Mouse (Mus musculus): ENCODE results near the gene Sdr9c7.
"Not testable (repeated sequence)": the region's sequence is repeated elsewhere in the genome, so short reads cannot be mapped to it uniquely, and the experiment has no call there.

Sdr9c7 gene

DNA sequence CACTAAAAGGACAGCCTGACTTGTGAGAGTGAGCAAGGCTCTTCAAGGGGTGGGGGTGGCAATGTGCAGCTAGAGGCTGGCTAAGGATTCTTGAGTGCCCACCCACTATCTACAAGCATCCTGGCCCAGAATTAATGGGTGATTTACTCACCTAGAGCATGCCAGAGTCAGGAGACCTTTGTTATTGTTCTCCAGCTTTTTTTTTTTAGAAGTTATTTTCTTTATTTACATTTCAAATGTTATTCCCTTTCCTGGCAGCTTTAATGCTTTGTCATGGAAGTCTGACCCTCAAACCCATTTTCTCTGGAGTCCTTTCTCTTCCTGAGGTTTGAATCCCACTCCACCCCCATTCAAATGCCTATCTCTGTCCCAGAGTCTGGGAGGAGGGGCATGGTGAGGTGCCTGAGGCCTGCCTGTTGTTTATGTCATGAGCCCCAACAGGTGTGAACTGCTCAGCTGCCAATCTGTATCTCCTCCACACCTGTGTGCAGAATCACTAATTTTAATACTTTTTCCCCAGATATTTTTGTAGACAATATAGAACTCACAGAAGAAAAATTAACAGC lies 9.2 kb downstream of the Sdr9c7 start:
- DNase-seq (ENCODE audit: low spot score) = no peak

DNA sequence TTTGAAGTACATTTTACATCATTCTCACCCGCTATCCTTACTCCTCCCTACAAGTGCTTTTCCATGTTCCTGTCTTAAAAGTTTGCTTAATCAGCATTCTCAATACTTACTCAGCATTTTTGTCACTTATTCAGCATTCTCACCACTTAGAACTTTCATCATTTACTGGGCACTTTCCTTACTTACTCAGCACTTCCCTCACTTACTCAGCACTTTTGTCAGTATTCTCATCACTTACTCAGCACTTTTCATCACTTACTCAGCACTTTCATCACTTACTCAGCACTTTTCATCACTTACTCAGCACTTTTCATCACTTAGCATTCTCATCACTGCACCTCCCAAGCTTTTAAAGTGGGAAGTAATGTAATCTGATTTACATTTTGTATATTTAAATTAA lies 17.3 kb downstream of the Sdr9c7 start:
- no peak for DNase-seq (ENCODE audit: low spot score)

DNA sequence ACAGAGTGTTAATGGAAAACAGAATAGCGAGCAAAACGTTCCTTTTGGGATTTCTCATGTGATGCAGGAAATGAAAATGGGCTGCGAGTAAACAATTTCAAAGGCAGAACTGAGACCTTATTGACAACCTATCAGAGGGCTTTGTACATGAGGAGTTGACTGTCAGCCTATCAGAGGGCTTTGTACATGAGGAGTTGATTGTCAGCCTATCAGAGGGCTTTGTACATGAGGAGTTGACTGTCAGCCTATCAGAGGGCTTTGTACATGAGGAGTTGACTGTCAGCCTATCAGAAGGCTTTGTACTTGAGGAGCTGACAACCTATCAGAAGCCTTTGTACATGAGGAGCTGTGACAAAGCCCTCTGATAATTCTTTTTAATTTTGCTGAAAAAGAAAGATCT lies 18.9 kb downstream of the Sdr9c7 start:
- DNase-seq (ENCODE audit: low spot score) = not testable (repeated sequence)

DNA sequence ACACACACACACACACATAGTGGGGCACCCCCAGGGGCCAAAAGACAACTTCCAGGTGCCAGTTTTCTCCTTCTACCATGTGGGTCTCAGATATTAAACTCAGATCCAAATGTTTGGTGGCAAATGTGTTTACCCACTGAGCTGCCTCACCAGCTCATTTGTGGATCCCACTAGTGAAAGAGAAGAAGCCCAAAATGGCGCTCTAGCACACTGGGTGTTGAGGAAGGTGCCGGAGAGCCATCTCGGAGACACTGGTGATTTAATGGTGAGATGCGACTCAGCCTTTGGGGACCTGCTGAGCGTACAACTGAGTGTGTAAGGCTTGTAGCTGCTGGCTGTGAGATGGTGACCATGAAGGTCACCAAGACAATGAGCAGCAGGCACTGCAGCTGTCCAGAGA lies 19.3 kb downstream of the Sdr9c7 start:
- DNase-seq (ENCODE audit: low spot score) = no peak

DNA sequence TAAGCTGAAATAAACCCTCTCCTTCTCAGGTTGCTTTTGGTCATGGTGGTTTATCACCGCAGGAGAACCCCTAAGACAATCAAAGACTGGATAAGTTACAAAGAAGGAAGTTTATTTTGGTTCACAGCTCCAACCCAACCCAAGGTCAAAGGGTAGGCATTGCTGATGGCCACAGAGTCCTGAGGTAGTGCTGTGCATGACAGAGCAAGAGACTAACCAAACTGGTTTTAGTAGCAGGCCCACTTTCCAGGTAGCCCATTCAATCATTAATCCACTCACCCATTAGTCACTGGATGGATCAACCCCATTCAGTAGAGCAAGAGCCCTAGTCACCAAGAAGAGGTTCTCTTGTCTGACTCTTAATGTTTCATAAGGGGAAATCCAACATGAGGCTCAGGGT lies 23.9 kb downstream of the Sdr9c7 start:
- DNase-seq (ENCODE audit: low spot score) = peak; percentile 12

DNA sequence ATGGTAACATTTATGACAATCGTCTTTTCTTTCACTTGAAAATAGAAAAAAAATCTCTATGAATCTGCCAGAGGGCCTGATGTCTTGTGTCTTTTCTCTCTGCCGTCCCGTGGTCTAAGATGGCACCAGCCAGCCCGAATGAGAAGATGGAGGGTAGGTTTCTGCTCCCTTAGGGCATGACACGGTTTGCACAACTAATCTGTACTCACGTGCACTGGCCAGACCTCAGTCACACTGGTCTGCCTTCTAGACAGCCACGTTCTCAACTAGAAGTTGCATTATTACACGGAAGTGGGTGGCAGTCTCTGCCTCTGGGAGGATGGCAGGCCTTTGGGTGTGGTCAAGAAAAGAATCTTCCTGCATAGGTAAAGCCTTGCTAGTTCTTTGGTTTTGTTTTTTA lies 24.7 kb downstream of the Sdr9c7 start:
- DNase-seq (ENCODE audit: low spot score) = no peak

DNA sequence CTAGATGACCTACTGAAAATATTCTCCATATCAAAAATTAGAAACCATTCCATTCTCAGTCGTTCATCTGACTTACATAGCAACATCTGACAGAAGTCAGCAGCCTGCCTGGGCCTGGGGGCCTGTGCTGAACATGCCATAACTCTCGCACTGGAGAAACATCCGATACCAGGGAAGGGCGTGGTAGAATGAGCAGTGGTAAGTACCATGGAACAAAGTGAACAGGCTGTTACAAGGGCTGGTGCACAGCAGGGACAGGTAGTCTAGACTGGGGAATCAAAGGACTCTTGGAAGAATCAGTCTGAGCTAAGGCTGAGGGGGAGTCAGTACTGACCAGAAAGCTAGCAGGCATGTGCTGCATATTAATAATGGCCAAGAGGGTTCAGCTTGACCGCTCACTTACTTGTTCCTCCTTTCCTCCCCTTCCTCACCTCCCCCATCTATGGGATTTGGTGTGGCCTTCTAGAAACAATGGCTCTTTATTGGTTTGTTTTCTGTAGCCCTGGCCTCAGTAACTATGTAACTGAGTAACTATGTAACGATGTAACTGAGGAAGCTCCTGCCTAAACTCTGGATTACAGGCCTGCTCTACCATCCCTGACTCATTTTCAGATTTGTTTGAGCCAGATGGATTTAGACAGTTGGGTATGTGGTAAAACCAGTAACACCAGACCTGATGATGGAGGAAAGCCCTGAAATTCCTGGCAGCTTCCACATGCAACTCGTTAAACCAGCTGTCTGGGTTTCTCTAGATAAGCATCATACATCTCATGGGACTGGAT lies 26.5 kb downstream of the Sdr9c7 start:
- no peak for DNase-seq (ENCODE audit: low spot score)

DNA sequence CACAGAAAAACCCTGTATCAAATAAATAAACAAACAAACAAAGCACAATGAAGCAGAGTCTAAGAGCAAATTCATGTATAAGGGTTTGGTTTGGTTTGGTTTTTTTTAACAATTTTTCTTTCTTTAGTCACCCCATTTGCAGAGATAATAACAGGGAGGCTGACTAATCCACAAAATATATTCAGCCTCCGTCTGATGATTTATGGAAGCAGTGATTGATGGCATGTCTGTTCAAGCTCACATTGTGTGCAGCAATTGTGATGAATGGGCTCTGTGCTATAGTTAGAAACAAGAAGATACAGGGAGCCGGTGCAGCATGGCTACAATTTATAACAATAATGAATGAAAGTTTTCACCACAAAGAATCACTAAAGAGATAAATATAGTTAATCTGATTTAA lies 29.4 kb downstream of the Sdr9c7 start:
- no peak for DNase-seq (ENCODE audit: low spot score)

DNA sequence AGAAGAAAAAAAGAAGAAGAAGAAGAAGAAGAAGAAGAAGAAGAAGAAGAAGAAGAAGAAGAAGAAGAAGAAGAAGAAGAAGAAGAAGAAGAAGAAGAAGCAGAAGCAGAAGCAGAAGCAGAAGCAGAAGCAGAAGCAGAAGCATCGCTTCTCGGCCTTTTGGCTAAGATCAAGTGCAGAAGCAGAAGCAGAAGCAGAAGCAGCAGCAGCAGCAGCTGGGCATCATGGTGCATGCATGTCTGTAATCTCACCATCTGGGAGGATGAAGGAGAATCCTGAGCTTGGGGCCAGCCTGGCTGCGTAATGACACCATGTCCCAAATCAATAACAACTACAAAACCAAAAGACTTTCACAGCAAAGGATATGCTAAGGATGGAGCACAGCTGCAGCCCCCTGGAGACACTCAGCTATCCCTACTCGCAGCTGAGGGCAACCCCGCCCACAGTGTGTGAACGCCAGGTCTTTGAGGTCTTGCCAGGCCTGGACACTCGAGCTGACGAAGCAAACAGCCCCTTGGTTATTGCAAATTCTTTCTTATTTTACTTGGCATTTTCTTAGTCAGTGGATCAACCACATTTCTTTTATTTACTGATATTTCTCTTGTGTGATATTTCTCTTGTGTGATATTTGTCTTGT lies 34.1 kb downstream of the Sdr9c7 start:
- no peak for DNase-seq (ENCODE audit: low spot score)

DNA sequence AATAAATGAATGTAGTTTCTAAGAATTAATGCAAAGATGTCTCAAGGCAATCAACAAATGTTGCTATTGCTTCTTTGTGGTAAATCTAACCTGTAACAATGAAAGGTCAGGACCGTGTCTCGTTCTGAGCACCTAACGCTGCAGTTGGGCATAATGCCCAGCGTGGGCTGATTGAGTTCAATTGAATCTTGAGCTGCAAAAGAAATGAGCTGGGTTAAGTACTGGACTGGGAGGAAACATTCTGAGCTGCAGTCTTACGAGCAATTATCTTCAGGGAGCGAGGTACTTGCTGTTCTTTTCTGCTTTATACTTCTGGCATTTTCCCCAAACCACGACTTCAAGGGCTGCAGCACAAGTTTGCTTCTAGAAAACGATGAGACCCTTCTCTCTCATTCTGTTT lies 38.0 kb downstream of the Sdr9c7 start:
- no peak for DNase-seq (ENCODE audit: low spot score)

DNA sequence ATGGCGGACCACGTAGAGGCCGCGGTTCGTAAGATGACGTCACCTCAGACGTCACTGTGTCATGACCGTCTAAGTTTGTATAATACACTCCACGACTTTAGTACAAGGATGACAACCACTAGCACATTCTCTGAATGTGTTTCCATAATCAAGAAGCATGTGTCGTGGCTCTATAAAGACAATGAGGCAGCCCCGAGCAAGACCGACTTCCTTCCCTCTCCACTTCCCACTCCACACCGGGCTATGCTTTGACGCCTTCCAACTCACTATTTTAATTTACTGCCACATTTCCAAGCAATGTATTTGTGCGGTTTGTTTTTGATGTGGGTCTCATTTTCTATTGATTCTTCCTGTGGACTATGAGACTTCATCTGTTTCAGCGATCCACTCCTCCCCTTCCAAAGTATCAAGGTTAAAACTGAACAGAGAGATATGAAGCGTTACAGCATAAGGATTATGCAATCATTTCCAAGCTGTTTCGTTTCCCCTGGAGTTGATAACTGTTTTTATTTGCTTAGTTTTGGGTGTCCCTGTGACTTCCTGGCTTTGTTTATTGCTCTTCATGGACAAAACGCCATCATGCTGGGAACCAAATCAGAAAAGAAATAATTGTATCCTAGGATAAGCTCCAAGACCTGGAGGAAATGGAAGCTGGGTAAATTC lies 38.6 kb downstream of the Sdr9c7 start:
- DNase-seq (ENCODE audit: low spot score) = peak; percentile 10

DNA sequence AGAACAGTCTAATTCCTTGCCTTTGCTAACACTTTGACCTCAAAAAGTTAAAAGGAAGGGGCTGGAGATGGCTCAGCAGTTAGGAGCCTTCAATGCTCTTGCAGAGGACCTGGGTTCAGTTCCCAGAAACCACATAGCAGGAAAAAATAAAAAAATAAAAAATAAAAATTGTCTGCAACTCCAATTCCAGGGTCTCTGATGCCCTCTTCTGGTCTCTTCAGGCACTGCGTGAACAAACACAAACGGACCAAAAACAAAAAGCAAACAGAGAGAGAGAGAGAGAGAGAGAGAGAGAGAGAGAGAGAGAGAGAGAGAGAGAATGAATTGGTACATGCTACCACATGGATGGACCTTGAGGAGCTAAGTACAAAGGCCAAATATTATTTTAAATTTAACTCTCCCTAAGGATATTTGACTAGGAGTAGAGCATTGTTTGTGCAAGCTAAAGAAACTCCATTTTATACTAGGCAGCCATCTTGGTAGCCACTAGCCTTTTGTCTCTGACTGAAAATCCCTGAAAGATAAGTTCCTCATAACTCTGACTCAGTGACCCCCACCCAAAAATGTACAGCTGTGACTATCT lies 39.2 kb downstream of the Sdr9c7 start:
- DNase-seq (ENCODE audit: low spot score) = peak; percentile 60

DNA sequence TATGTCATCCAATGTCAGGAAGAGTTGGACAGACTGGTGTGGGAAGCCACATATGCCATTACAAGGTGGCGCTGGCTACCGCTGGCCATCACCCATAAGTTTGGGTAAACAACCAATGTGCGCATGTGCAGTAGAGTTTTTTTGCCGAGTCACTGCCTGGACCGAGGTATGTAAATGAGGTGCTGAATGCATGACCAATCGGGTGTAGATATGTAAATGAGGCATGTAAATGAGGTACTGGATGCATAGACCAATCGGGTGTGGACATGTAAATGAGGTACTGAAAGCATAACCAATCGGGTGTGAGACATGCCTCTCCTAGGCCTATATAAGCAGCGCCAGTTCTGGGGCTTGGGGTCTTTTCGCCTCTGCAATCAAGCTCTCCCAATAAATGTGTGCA lies 41.3 kb downstream of the Sdr9c7 start:
- DNase-seq (ENCODE audit: low spot score) = not testable (repeated sequence)

DNA sequence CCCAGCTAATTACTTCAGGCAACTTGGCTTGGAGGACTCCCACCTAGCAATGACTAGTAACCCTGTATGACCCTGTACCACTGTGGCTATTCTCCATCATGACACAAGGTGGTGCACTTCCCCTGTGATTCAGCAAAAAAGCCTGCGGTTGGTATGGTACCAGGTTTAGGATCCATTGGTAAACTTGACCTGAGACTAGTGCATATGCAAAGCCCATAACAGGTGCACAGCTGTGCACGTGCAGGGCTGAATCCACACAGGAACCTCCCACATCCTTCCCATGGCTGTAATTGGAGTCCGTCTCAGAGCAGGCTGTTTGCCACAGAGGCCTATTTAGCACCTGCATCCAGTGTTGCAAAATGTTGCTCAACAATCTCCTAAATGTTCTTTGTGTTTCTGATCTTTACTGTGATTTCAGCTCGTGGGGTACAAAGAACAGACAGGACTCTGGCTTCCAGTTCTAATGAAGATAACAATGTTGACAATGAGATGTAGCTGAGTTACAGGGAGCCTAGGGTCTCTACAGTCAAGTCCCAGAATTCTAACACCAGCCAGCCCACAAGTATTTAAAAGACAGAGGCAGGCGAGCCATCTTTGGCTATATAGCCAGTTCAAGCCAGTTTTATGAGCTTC lies 47.2 kb downstream of the Sdr9c7 start:
- peak; percentile 61 for DNase-seq (ENCODE audit: low spot score)

DNA sequence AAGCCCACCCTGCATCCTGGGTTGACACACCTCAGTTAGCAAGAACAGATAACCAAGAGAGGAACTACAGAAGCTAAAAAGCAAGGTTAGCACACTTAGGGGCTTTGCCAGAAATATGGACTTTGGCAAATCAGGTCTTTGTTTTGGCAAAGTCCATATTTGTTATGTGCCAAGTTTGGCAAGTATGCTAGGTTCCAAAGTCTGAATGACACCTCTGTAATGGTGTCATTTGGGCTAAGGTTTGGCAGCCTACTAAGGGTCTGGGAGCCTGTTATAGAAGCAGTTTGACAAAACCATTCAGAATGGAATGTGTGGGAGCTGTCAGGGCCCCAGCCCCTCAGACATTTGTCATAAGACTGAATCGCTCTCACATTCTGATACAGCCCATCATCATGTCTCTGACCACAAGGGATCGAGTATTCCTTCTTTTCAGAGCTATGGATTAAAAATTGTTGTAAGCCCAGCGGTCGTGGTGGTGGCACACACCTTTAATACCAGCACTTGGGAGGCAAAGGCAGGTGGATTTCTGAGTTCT lies 51.3 kb downstream of the Sdr9c7 start:
- DNase-seq (ENCODE audit: low spot score) = no peak

DNA sequence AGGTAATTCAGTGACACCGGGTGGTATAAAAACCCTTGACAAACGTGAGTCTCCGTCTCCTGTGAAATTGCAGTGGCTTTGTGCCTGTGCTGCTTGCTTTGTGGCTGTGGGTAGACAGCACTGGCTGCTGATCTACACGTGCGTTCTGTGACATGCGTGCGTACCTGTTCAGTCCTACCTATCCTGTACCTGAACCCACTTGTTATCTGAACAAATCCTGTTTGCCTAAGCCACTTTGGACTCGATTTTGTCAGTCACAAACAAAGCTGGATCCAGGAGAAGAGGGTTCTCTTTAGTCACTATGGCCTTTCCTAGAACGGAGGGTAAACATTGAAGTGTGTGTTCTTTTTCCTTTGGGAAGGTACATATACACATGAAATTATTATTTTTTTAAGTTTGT lies 53.1 kb downstream of the Sdr9c7 start:
- no peak for DNase-seq (ENCODE audit: low spot score)

DNA sequence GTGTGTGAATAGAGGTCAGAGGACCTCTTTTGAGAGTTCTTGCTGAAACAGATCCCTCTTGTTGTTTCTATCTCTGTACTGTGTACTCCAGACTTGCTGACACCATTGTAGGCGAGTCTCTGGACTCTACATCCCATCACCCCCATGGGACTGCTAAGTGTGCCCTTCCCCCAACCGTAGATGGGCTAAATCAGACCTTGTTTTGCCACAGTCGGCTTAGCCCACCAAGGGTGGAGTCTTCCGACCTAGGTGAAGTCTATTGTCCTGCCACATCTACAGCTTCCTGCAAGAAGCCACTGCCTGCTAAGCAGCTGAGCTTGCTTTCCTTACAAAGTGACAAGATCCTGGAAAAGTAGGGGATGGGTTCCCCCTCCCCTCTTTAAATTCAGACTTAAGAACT lies 53.5 kb downstream of the Sdr9c7 start:
- no peak for DNase-seq (ENCODE audit: low spot score)

DNA sequence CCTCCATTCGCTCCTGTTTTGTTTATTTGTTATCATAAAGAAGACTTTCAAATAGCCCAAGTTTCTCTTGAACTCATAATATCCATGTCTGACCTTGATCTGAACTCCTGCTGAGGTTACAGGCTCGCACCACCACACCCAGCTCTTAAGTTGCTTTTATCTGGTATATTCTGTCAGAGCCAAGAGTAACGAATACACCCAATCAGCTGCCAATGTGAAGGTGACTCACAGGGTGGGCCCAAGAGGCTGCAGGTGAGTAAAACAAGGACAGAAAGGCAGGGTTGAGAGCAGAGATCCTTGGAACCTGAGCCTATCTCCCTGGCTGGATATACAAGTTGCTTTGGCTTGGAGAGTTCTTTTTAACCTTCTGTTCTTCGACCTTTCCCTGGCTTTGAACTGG lies 56.7 kb downstream of the Sdr9c7 start:
- no peak for DNase-seq (ENCODE audit: low spot score)

DNA sequence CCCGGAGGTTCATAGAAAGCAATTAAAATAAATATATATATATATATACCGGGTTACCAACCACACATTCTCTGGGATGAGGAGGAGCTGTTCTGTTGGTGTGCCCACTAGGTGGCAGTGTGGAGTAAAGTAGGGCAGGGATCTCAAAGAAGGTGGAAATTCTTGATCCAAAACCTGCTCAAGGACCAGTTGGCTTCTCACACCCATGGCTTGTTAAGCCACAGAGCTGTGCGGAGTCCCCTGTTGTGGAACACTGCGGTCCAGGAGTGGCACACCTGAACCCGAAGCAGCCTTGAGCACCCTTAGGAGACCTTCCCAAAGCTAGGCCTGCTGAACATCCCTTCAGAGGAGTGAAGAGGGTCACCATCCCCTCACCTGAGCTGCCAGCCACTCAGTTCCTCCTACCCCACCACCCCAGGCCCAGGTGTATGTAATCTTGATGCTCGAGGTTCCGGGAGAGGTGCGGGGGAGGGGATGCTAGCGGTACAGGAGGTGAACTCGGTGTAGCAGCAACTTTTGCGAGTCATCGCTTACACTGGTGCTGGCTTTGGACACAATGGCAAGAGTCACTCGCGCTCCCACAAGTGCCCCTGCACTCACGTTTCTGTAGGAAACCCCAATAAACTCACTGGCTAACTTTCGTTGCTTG lies 58.0 kb downstream of the Sdr9c7 start:
- DNase-seq (ENCODE audit: low spot score) = peak; percentile 46

DNA sequence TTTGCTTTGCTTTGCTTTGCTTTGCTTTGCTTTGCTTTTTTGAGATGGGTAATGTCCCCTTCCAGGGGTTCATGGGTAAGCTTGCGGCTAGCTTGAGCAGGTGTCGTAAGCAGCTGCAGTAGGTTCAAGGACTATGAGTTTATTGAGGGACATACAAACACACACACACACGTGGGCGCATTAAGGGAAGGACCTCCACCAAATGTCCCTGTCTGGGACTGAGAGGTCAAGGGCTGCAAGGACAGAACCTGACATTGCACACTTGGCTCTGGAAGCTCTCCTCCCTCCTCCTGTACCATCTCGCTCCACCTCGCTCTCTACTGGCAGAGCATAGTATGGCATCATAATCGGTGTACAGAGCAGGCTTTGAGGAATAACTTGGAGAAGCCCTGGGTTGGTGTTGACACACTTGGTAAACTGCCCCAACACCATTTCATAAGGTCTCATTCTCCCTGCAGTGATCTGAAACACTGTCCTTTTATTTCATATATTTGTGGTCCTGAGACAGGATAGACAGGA lies 60.9 kb downstream of the Sdr9c7 start:
- DNase-seq (ENCODE audit: low spot score) = no peak
